Comparison of ENCODE assay signal across 25 mouse cellular contexts in the genomic region with DNA sequence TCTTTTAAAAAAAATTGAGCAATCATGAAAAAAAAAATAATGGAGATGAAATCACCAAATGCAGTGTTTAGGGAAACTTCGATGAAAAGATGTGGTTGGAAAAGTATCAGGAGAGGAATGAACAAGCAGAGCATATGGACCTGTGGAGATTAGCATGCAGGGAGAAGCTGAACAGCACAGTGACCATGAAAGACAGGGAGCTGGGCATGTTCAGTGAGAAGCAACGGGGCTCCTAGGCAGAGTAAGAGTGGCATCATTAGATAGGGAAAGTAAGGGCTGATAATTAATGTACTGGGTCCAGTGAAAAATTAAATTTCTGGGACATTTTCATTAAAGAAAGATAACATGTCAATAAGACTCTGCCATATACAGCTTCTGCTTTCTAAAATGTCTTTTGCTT.
DNase-seq lines count a peak whose midpoint lies in the region; ATAC-seq and TF ChIP-seq lines count a peak whose summit lies in the region.
"Had no signal": no experiment of that assay in that cellular context is flagged by ENCODE, and none has a peak within 500 bp of the region (broad histone marks: within the 10 kb centered on the region; RNA-seq: fewer than 3 reads in every experiment).

No protein-coding gene starts in this region.

- H3K27ac ChIP-seq in forebrain, embryonic 13.5 days = no peak overlapping the region
- H3K27ac ChIP-seq in forebrain, embryonic 12.5 days = no peak overlapping the region
- no peak overlapping the region for H3K27ac ChIP-seq in midbrain, postnatal 0 days (ENCODE audit: low read depth, low read length)
- no peak overlapping the region for H3K27ac ChIP-seq in midbrain, embryonic 10.5 days (replicated peaks)
- H3K27ac ChIP-seq: embryonic facial prominence, embryonic 13.5 days; embryonic facial prominence, embryonic 15.5 days; forebrain, embryonic 10.5 days had no signal

- H3K9me3 ChIP-seq in forebrain, embryonic 13.5 days (replicated peaks) = no peaks in the 10 kb centered on the region
- no peaks in the 10 kb centered on the region for H3K9me3 ChIP-seq in forebrain, embryonic 12.5 days
- H3K9me3 ChIP-seq in midbrain, postnatal 0 days (ENCODE audit: low read length) = no peaks in the 10 kb centered on the region
- no peaks in the 10 kb centered on the region for H3K9me3 ChIP-seq in midbrain, embryonic 10.5 days (replicated peaks)
- H3K9me3 ChIP-seq: embryonic facial prominence, embryonic 13.5 days; embryonic facial prominence, embryonic 15.5 days; forebrain, embryonic 10.5 days; G1E had no signal

- H3K4me3 ChIP-seq in forebrain, embryonic 13.5 days = no peak overlapping the region
- no peak overlapping the region for H3K4me3 ChIP-seq in forebrain, embryonic 12.5 days (replicated peaks)
- no peak overlapping the region for H3K4me3 ChIP-seq in midbrain, postnatal 0 days (ENCODE audit: low read depth, low read length)
- H3K4me3 ChIP-seq in midbrain, embryonic 10.5 days = no peak overlapping the region
- H3K4me3 ChIP-seq: embryonic facial prominence, embryonic 13.5 days; embryonic facial prominence, embryonic 15.5 days; erythroblast, embryonic 14.5 days; forebrain, embryonic 10.5 days had no signal

- peak; percentile 74 for ATAC-seq in forebrain, embryonic 13.5 days
- ATAC-seq in forebrain, embryonic 12.5 days (ENCODE audit: low FRiP score) = no peak
- no peak for ATAC-seq in midbrain, postnatal 0 days (ENCODE audit: low FRiP score)
- ATAC-seq: activated CD4-positive, CD25-positive, alpha-beta regulatory T cell, adult 4 months; CD4-positive, CD25-positive, alpha-beta regulatory T cell, adult 4 months; Patski had no signal

- no peak overlapping the region for H3K9ac ChIP-seq in forebrain, embryonic 13.5 days
- H3K9ac ChIP-seq in forebrain, embryonic 12.5 days = no peak overlapping the region
- H3K9ac ChIP-seq in midbrain, postnatal 0 days (replicated peaks; ENCODE audit: low read length, poor library complexity, severe bottlenecking) = no peak overlapping the region
- H3K9ac ChIP-seq: embryonic facial prominence, embryonic 13.5 days; embryonic facial prominence, embryonic 15.5 days had no signal

- H3K27me3 ChIP-seq in forebrain, embryonic 13.5 days = no peaks in the 10 kb centered on the region
- no peaks in the 10 kb centered on the region for H3K27me3 ChIP-seq in forebrain, embryonic 12.5 days
- no peaks in the 10 kb centered on the region for H3K27me3 ChIP-seq in midbrain, postnatal 0 days (ENCODE audit: insufficient read depth, low read length)
- H3K27me3 ChIP-seq in midbrain, embryonic 10.5 days (ENCODE audit: low read depth, poor library complexity, severe bottlenecking) = no peaks in the 10 kb centered on the region
- H3K27me3 ChIP-seq: CH12.LX; embryonic facial prominence, embryonic 13.5 days; embryonic facial prominence, embryonic 15.5 days; Patski had no signal

- WGBS in forebrain, embryonic 13.5 days = 58% methylated on average over 2 of the region's 2 CpGs
- WGBS in forebrain, embryonic 12.5 days = 62% methylated on average over 2 of the region's 2 CpGs
- WGBS in midbrain, postnatal 0 days = 62% methylated on average over 2 of the region's 2 CpGs
- 81% methylated on average over 2 of the region's 2 CpGs for WGBS in midbrain, embryonic 10.5 days

- no peak overlapping the region for H3K4me2 ChIP-seq in forebrain, embryonic 13.5 days
- no peak overlapping the region for H3K4me2 ChIP-seq in forebrain, embryonic 12.5 days
- H3K4me2 ChIP-seq in midbrain, postnatal 0 days (ENCODE audit: low read depth, low read length, poor library complexity, severe bottlenecking) = no peak overlapping the region
- H3K4me2 ChIP-seq: embryonic facial prominence, embryonic 13.5 days; embryonic facial prominence, embryonic 15.5 days had no signal

- DNase-seq in cerebellum, postnatal 10 days = peak; percentile 16 to 52
- DNase-seq in cerebellum, postnatal 36 days = no peak
- peak; percentile 9 for DNase-seq in midbrain, postnatal 0 days (ENCODE audit: low spot score)
- no peak for DNase-seq in midbrain, embryonic 10.5 days (ENCODE audit: low spot score)
- DNase-seq: adrenal gland, adult 8-10 months; adrenal gland, postnatal 14 days; adrenal gland, postnatal 36 days; B cell, adult 2 months; cerebellum, adult 11 months; cerebellum, adult 18-20 months; cerebellum, adult 8-10 months; cerebellum, adult 9-11 months; cerebellum, postnatal 25 days; embryo, embryonic 11 days had no signal

- H3K4me1 ChIP-seq in forebrain, embryonic 13.5 days = no peaks in the 10 kb centered on the region
- no peaks in the 10 kb centered on the region for H3K4me1 ChIP-seq in forebrain, embryonic 12.5 days
- H3K4me1 ChIP-seq in midbrain, postnatal 0 days (ENCODE audit: insufficient read depth, low read length) = no peaks in the 10 kb centered on the region
- no peaks in the 10 kb centered on the region for H3K4me1 ChIP-seq in midbrain, embryonic 10.5 days
- H3K4me1 ChIP-seq: embryonic facial prominence, embryonic 13.5 days; embryonic facial prominence, embryonic 15.5 days; forebrain, embryonic 10.5 days had no signal

- TF ChIP-seq CTCF in midbrain, postnatal 0 days (IDR thresholded peaks at IDR 0.05) = no peak

- H3K36me3 ChIP-seq in forebrain, embryonic 13.5 days (ENCODE audit: poor library complexity, severe bottlenecking) = no peaks in the 10 kb centered on the region
- H3K36me3 ChIP-seq in forebrain, embryonic 12.5 days (replicated peaks) = no peaks in the 10 kb centered on the region
- H3K36me3 ChIP-seq in midbrain, postnatal 0 days (ENCODE audit: insufficient read depth, low read length) = no peaks in the 10 kb centered on the region
- no peaks in the 10 kb centered on the region for H3K36me3 ChIP-seq in midbrain, embryonic 10.5 days
- H3K36me3 ChIP-seq: embryonic facial prominence, embryonic 13.5 days; embryonic facial prominence, embryonic 15.5 days; forebrain, embryonic 10.5 days; G1E had no signal

Comparison
In these comparisons a context has a peak if more than half of its experiments do, and no peak if none do; other contexts are left out.
1. DNase-seq: peak in cerebellum, postnatal 10 days (2 of 2) and midbrain, postnatal 0 days (single experiment); none in cerebellum, postnatal 36 days (0 of 2) and midbrain, embryonic 10.5 days (single experiment).